7 mouse cellular contexts compared by ENCODE assay signal in the genomic region with DNA sequence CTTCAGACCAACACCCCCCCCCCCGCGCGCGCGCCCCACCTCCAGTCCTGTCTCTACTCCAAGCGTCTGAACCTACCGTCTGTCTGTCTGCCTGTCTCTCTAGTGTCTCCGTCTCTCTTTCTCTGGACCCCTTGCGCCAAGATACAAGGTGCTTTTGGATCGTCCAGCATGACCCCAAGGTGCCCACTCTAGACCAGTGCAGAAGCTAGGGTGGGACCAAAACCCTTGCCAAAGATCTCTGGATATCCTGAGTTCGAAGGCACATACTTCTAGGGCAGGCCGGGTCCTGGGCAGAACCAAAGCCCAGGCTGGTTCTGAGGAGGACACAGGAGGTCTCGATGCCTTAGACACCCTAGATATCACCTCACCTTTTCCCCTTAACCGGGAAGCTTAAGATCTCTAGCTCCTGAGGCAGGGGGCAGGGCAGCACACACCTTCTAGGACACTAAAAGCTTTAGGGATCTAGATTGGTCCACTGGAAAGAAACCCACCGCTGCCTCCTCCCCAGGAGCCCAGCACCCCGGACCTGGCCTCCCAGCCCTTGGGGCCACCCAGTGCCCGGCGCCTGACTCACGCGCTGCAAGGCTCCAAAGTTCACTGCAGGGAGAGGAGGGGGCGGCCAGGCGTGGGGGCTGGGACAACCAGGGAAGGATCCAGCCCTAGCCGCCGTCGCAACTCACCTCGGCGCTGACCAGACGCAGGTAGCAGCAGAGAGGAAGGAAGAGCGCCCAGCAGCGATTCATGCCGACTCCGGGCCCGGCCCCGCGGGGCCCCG. TPM values are rescaled to one million over a fixed set of nuclear protein-coding genes. Genes with fewer than 3 reads are reported as not detected.
A peak's percentile ranks its signal among the peaks of the same experiment; 100 is the strongest.
DNase-seq lines count a peak whose midpoint lies in the region; ATAC-seq and TF ChIP-seq lines count a peak whose summit lies in the region.

No protein-coding gene starts in this region.

- no peak for TF ChIP-seq EP300 in lung, postnatal 0 days (IDR thresholded peaks at IDR 0.05)
- no peak for TF ChIP-seq EP300 in liver, embryonic 14.5 days (IDR thresholded peaks at IDR 0.05; ENCODE audit: low read depth)

- peak overlapping the region; percentile 95 for H3K4me2 ChIP-seq in lung, postnatal 0 days (replicated peaks; ENCODE audit: low read depth, low read length)
- peak overlapping the region; percentile 98 for H3K4me2 ChIP-seq in embryonic facial prominence, embryonic 13.5 days
- H3K4me2 ChIP-seq in hindbrain, postnatal 0 days (ENCODE audit: low read depth, low read length): peak overlapping the region; percentile 83
- peak overlapping the region; percentile 60 for H3K4me2 ChIP-seq in liver, embryonic 14.5 days (ENCODE audit: low read depth)

- H3K36me3 ChIP-seq in lung, postnatal 0 days (ENCODE audit: insufficient read depth, low read length): no peaks in the 10 kb centered on the region
- no peaks in the 10 kb centered on the region for H3K36me3 ChIP-seq in embryonic facial prominence, embryonic 13.5 days
- no peaks in the 10 kb centered on the region for H3K36me3 ChIP-seq in hindbrain, postnatal 0 days (ENCODE audit: insufficient read depth, low read length)
- H3K36me3 ChIP-seq in liver, embryonic 14.5 days (replicated peaks; ENCODE audit: control insufficient read depth, insufficient read depth, low read depth): no peaks in the 10 kb centered on the region

- ATAC-seq in lung, postnatal 0 days: no peak
- ATAC-seq in embryonic facial prominence, embryonic 13.5 days (ENCODE audit: insufficient number of reproducible peaks, insufficient read depth, low FRiP score, low TSS enrichment, low read depth): no peak
- ATAC-seq in hindbrain, postnatal 0 days: no peak
- no peak for ATAC-seq in liver, embryonic 14.5 days (ENCODE audit: insufficient read depth)

- H3K9ac ChIP-seq in lung, postnatal 0 days (replicated peaks; ENCODE audit: low read depth): peak overlapping the region; percentile 76
- peak overlapping the region; percentile 73 for H3K9ac ChIP-seq in embryonic facial prominence, embryonic 13.5 days
- H3K9ac ChIP-seq in hindbrain, postnatal 0 days (replicated peaks; ENCODE audit: low read length): peak overlapping the region; percentile 90
- H3K9ac ChIP-seq in liver, embryonic 14.5 days (replicated peaks): no peak overlapping the region

- peak overlapping the region; percentile 79 for H3K27ac ChIP-seq in lung, postnatal 0 days (ENCODE audit: low read length)
- no peak overlapping the region for H3K27ac ChIP-seq in embryonic facial prominence, embryonic 13.5 days
- H3K27ac ChIP-seq in hindbrain, postnatal 0 days: peak overlapping the region; percentile 94
- no peak overlapping the region for H3K27ac ChIP-seq in liver, embryonic 14.5 days

- H3K4me3 ChIP-seq in lung, postnatal 0 days (ENCODE audit: low read depth, low read length): peak overlapping the region; percentile 64
- H3K4me3 ChIP-seq in embryonic facial prominence, embryonic 13.5 days: peak overlapping the region; percentile 60
- H3K4me3 ChIP-seq in hindbrain, postnatal 0 days (ENCODE audit: low read length): peak overlapping the region; percentile 73
- peak overlapping the region; percentile 35 to 46 for H3K4me3 ChIP-seq in liver, embryonic 14.5 days (ENCODE audit: insufficient read depth in 1 of 2, low read depth in 2 of 2, low read length in 2 of 2)

- no peak for DNase-seq in lung, postnatal 0 days (ENCODE audit: low spot score)
- no peak for DNase-seq in lung, adult 18-20 months
- peak; percentile 38 for DNase-seq in hindbrain, postnatal 0 days (ENCODE audit: low spot score)
- DNase-seq in liver, embryonic 14.5 days (ENCODE audit: low read depth in 3 of 3, low spot score in 3 of 3): no peak
- peak; percentile 89 for DNase-seq in yolk sac, embryonic 10.5 days (ENCODE audit: low spot score)
- DNase-seq in retina, embryonic 14.5 days (ENCODE audit: low spot score): no peak

- H3K27me3 ChIP-seq in lung, postnatal 0 days (replicated peaks; ENCODE audit: insufficient read depth, low read length): peaks cover 7% of the 10 kb centered on the region; the same call in 1 of the 2 replicates
- H3K27me3 ChIP-seq in embryonic facial prominence, embryonic 13.5 days: peaks cover 92% of the 10 kb centered on the region
- peaks cover 6% of the 10 kb centered on the region; the same call in 1 of the 2 replicates for H3K27me3 ChIP-seq in hindbrain, postnatal 0 days (ENCODE audit: insufficient read depth, low read length)
- H3K27me3 ChIP-seq in liver, embryonic 14.5 days (ENCODE audit: control insufficient read depth, insufficient read depth, low read length): peaks cover 54% of the 10 kb centered on the region

- H3K4me1 ChIP-seq in lung, postnatal 0 days (ENCODE audit: insufficient read depth, low read depth, low read length): peaks cover 8% of the 10 kb centered on the region; the same call in 1 of the 2 replicates
- peaks cover 37% of the 10 kb centered on the region for H3K4me1 ChIP-seq in embryonic facial prominence, embryonic 13.5 days
- peaks cover 12% of the 10 kb centered on the region; the same call in 1 of the 2 replicates for H3K4me1 ChIP-seq in hindbrain, postnatal 0 days (ENCODE audit: insufficient read depth, low read length)
- H3K4me1 ChIP-seq in liver, embryonic 14.5 days (replicated peaks; ENCODE audit: control insufficient read depth in 2 of 2, insufficient read depth in 2 of 2, low read length in 1 of 2): 0 out of 4 replicates have a peak, but pooled peaks cover 0 to 1% of the 10 kb centered on the region in 2 experiments

- WGBS in lung, postnatal 0 days: 1% methylated on average over 28 of the region's 36 CpGs
- 1% methylated on average over 34 of the region's 36 CpGs for WGBS in embryonic facial prominence, embryonic 13.5 days
- WGBS in hindbrain, postnatal 0 days: 2% methylated on average over 31 of the region's 36 CpGs
- WGBS in liver, embryonic 14.5 days (ENCODE audit: insufficient replicate concordance): under 1% methylated on average over 36 of the region's 36 CpGs

- TF ChIP-seq CTCF in lung, postnatal 0 days (IDR thresholded peaks at IDR 0.05): no peak
- no peak for TF ChIP-seq CTCF in hindbrain, postnatal 0 days (IDR thresholded peaks at IDR 0.05; ENCODE audit: low read depth)
- no peak for TF ChIP-seq CTCF in liver, embryonic 14.5 days (IDR thresholded peaks at IDR 0.05; ENCODE audit: low read depth)

- H3K9me3 ChIP-seq in lung, postnatal 0 days (ENCODE audit: low read length): no peaks in the 10 kb centered on the region
- no peaks in the 10 kb centered on the region for H3K9me3 ChIP-seq in embryonic facial prominence, embryonic 13.5 days
- no peaks in the 10 kb centered on the region for H3K9me3 ChIP-seq in hindbrain, postnatal 0 days (ENCODE audit: low read length)
- H3K9me3 ChIP-seq in liver, embryonic 14.5 days (ENCODE audit: control insufficient read depth, low read length): no peaks in the 10 kb centered on the region

RNA-seq across cellular contexts. Expression of a gene that starts 1.3 kb away (rescaled TPM):
- 10.5 and 14.2 TPM in 2 replicates for polyA plus RNA-seq in lung, postnatal 0 days (2015; fragmentation: Nextera tagmentation; extraction: Ambion mirVana)
- polyA plus RNA-seq in embryonic facial prominence, embryonic 13.5 days (2015; fragmentation: Nextera tagmentation; extraction: Ambion mirVana): 2.2 and 2.9 TPM in 2 replicates
- total RNA-seq in hindbrain, postnatal 0 days (2014; rRNA removed): 31.0 and 33.4 TPM in 2 replicates
- polyA plus RNA-seq in hindbrain, postnatal 0 days (2015; fragmentation: Nextera tagmentation; extraction: Ambion mirVana): 8.3 and 9.5 TPM in 2 replicates
- polyA plus RNA-seq in liver, embryonic 14.5 days (2012; rRNA removed): 1.5 and 1.7 TPM in 2 replicates
- 0.71 and 0.92 TPM in 2 replicates for polyA plus RNA-seq in liver, embryonic 14.5 days (2014; fragmentation: Nextera tagmentation; extraction: Ambion mirVana)

RNA-seq across cellular contexts. Expression of a gene that starts 42.5 kb away (rescaled TPM):
- polyA plus RNA-seq in lung, postnatal 0 days (2015; fragmentation: Nextera tagmentation; extraction: Ambion mirVana): 4.1 and 4.5 TPM in 2 replicates
- polyA plus RNA-seq in embryonic facial prominence, embryonic 13.5 days (2015; fragmentation: Nextera tagmentation; extraction: Ambion mirVana): 2.5 and 2.9 TPM in 2 replicates
- total RNA-seq in hindbrain, postnatal 0 days (2014; rRNA removed): 5.1 and 9.5 TPM in 2 replicates
- 2.9 and 3.1 TPM in 2 replicates for polyA plus RNA-seq in hindbrain, postnatal 0 days (2015; fragmentation: Nextera tagmentation; extraction: Ambion mirVana)
- 2.5 and 2.6 TPM in 2 replicates for polyA plus RNA-seq in liver, embryonic 14.5 days (2012; rRNA removed)
- polyA plus RNA-seq in liver, embryonic 14.5 days (2014; fragmentation: Nextera tagmentation; extraction: Ambion mirVana): 0.62 and 1.3 TPM in 2 replicates

Comparison
In these comparisons a context has a peak if more than half of its experiments do, and no peak if none do; other contexts are left out.
1. DNase-seq: peak in hindbrain, postnatal 0 days (single experiment) and yolk sac, embryonic 10.5 days (single experiment); none in lung, postnatal 0 days (single experiment), lung, adult 18-20 months (0 of 2), liver, embryonic 14.5 days (0 of 3) and retina, embryonic 14.5 days (single experiment).
2. H3K27ac ChIP-seq: peak in lung, postnatal 0 days (single experiment) and hindbrain, postnatal 0 days (single experiment); none in embryonic facial prominence, embryonic 13.5 days (single experiment) and liver, embryonic 14.5 days (single experiment).
3. Peak in every context shown above with its lines, with median percentiles within 50 percentile points of each other: H3K4me2 ChIP-seq and H3K4me3 ChIP-seq.